Mouse (Mus musculus) hindbrain, embryonic 12.5 days (tissue): ENCODE measurements around the gene Rspo3. TPM values are rescaled to one million over a fixed set of nuclear protein-coding genes. Genes with fewer than 3 reads are reported as not detected.
A peak's percentile ranks its signal among the peaks of the same experiment; 100 is the strongest.

Experiments
- ATAC-seq: fragments of 200-750 bp; cut with Nextera tagmentation; 2 replicates; pipeline ENCODE4 v1.8.0; 2017; ENCODE audit warnings: moderate TSS enrichment; ENCODE audit not compliant: low FRiP score
- H3K27ac ChIP-seq: fragments of 300-500 bp; sonication (generic); 2 replicates; pipeline ENCODE4 v1.5.1; 2016; ENCODE audit warnings: mild to moderate bottlenecking
- H3K27me3 ChIP-seq: fragments of 300-500 bp; sonication (generic); 2 replicates; pipeline ENCODE4 v1.6.1; 2016; ENCODE audit warnings: mild to moderate bottlenecking
- H3K36me3 ChIP-seq: fragments of 300-500 bp; sonication (generic); 2 replicates; pipeline ENCODE4 v1.6.1; 2016; ENCODE audit warnings: mild to moderate bottlenecking
- H3K4me1 ChIP-seq: fragments of 300-500 bp; sonication (generic); 2 replicates; pipeline ENCODE4 v1.6.1; 2016
- H3K4me2 ChIP-seq: fragments of 300-500 bp; sonication (generic); replicated peaks from 2 replicates; pipeline ENCODE4 v1.6.1; 2016; ENCODE audit warnings: mild to moderate bottlenecking
- H3K4me3 ChIP-seq: fragments of 300-500 bp; sonication (generic); 2 replicates; pipeline ENCODE4 v1.5.1; 2016; ENCODE audit warnings: mild to moderate bottlenecking
- H3K9ac ChIP-seq: fragments of 300-500 bp; sonication (generic); 2 replicates; pipeline ENCODE4 v1.6.1; 2016; ENCODE audit warnings: mild to moderate bottlenecking, moderate library complexity
- H3K9me3 ChIP-seq: fragments of 300-500 bp; sonication (generic); replicated peaks from 2 replicates; pipeline ENCODE4 v1.6.1; 2016; ENCODE audit warnings: mild to moderate bottlenecking
- WGBS: fragments of 180-500 bp; shearing (Covaris S2); methylation state at CpG from one replicate; pipeline ENCODE4 v1.1.7; 2016; 5-methylcytosine and 5-hydroxymethylcytosine counted together
- polyA plus RNA-seq: library from polyadenylated mRNA; unstranded; fragments of >200 nt; fragmentation: Nextera tagmentation; extraction: Ambion mirVana; gene quantifications from 2 replicates; pipeline ENCODE4 v1.2.1, GENCODE M21; 2016

Rspo3 gene
- 7.1 and 8.6 TPM in 2 replicates for polyA plus RNA-seq

GRCm38 (mm10) chr10:29535546-29536260 lies at the start of gene Rspo3:
TSS of gene Rspo3 (minus strand) at chr10:29535867.
- 1% methylated on average over 43 of the region's 44 CpGs for WGBS
- peak; percentile 86 for ATAC-seq
- Histone ChIP-seq H3K4me1 (peaks cover 22% of the 10 kb centered on the region), H3K36me3 (no peaks in the 10 kb centered on the region), H3K4me2 (peak within 1 kb of the TSS; percentile 98), H3K9ac (peak within 1 kb of the TSS; percentile 67), H3K9me3 (no peaks in the 10 kb centered on the region), H3K27me3 (peaks cover 42% of the 10 kb centered on the region), H3K27ac (no peak within 1 kb of the TSS), H3K4me3 (peak within 1 kb of the TSS; percentile 63)

GRCm38 (mm10) chr10:29581940-29582339 lies 46.3 kb upstream of the Rspo3 start:
- Histone ChIP-seq H3K27me3 (no peaks in the 10 kb centered on the region), H3K4me3 (no peak overlapping the region), H3K9me3 (no peaks in the 10 kb centered on the region), H3K36me3 (no peaks in the 10 kb centered on the region), H3K9ac (no peak overlapping the region), H3K27ac (no peak overlapping the region), H3K4me2 (no peak overlapping the region), H3K4me1 (no peaks in the 10 kb centered on the region)
- ATAC-seq: no peak
- 73% methylated on average over 3 of the region's 3 CpGs for WGBS

- no peaks in the 10 kb centered on the region for H3K4me1 ChIP-seq
- no peak overlapping the region for H3K4me3 ChIP-seq
- no peaks in the 10 kb centered on the region for H3K27me3 ChIP-seq
- 90% methylated on average over 3 of the region's 3 CpGs for WGBS
- no peak for ATAC-seq
- no peak overlapping the region for H3K27ac ChIP-seq
- H3K9ac ChIP-seq: no peak overlapping the region
- H3K9me3 ChIP-seq: no peaks in the 10 kb centered on the region
- H3K4me2 ChIP-seq: no peak overlapping the region
- H3K36me3 ChIP-seq: no peaks in the 10 kb centered on the region
These were observed 45.8 kb upstream of the Rspo3 start for GRCm38 (mm10) chr10:29581476-29581875.

- WGBS: 82% methylated on average over 2 of the region's 2 CpGs
These were observed 20.3 kb upstream of the Rspo3 start for GRCm38 (mm10) chr10:29555983-29556382.

GRCm38 (mm10) chr10:29554365-29554764 lies 18.7 kb upstream of the Rspo3 start:
- Histone ChIP-seq H3K9me3 (no peaks in the 10 kb centered on the region), H3K4me2 (no peak overlapping the region), H3K36me3 (no peaks in the 10 kb centered on the region), H3K27ac (no peak overlapping the region), H3K4me3 (no peak overlapping the region), H3K9ac (no peak overlapping the region), H3K4me1 (no peaks in the 10 kb centered on the region), H3K27me3 (no peaks in the 10 kb centered on the region)
- WGBS: 65% methylated on average over 2 of the region's 2 CpGs
- ATAC-seq: no peak

More at GRCm38 (mm10) chr10:29555983-29556382, 20.3 kb upstream of the Rspo3 start:
- Histone ChIP-seq H3K36me3 (no peaks in the 10 kb centered on the region), H3K9ac (no peak overlapping the region), H3K27me3 (no peaks in the 10 kb centered on the region), H3K4me2 (no peak overlapping the region), H3K27ac (no peak overlapping the region), H3K4me1 (no peaks in the 10 kb centered on the region), H3K9me3 (no peaks in the 10 kb centered on the region), H3K4me3 (no peak overlapping the region)
- ATAC-seq: no peak

GRCm38 (mm10) chr10:29542982-29543381 lies 7.3 kb upstream of the Rspo3 start:
- no peak overlapping the region for H3K27ac ChIP-seq
- ATAC-seq: no peak
- no peaks in the 10 kb centered on the region for H3K9me3 ChIP-seq
- no peak overlapping the region for H3K9ac ChIP-seq
- H3K4me3 ChIP-seq: no peak overlapping the region
- H3K36me3 ChIP-seq: no peaks in the 10 kb centered on the region
- no peak overlapping the region for H3K4me2 ChIP-seq
- no peaks in the 10 kb centered on the region for H3K4me1 ChIP-seq
- 91% methylated on average over 3 of the region's 3 CpGs for WGBS
- no peaks in the 10 kb centered on the region for H3K27me3 ChIP-seq

- ATAC-seq: no peak
- 85% methylated on average over 2 of the region's 2 CpGs for WGBS
- no peak overlapping the region for H3K4me2 ChIP-seq
- H3K9ac ChIP-seq: no peak overlapping the region
- no peaks in the 10 kb centered on the region for H3K36me3 ChIP-seq
- peaks cover 6% of the 10 kb centered on the region for H3K4me1 ChIP-seq
- no peak overlapping the region for H3K27ac ChIP-seq
- peaks cover 26% of the 10 kb centered on the region for H3K27me3 ChIP-seq
- no peak overlapping the region for H3K4me3 ChIP-seq
- H3K9me3 ChIP-seq: no peaks in the 10 kb centered on the region
These were observed 3.8 kb upstream of the Rspo3 start for GRCm38 (mm10) chr10:29539516-29539915.

GRCm38 (mm10) chr10:29538791-29539190 lies 3.1 kb upstream of the Rspo3 start:
- no peak for ATAC-seq
- no peak overlapping the region for H3K27ac ChIP-seq

GRCm38 (mm10) chr10:29534830-29535227 lies 838 bp downstream of the Rspo3 start:
- no peak for ATAC-seq
- no peak overlapping the region for H3K27ac ChIP-seq
- H3K4me1 ChIP-seq: peaks cover 22% of the 10 kb centered on the region
- no peaks in the 10 kb centered on the region for H3K9me3 ChIP-seq
- H3K36me3 ChIP-seq: no peaks in the 10 kb centered on the region
- peak overlapping the region; percentile 63 for H3K4me3 ChIP-seq
- peak overlapping the region; percentile 29 for H3K9ac ChIP-seq
- WGBS: 0% methylated on average over 7 of the region's 7 CpGs
- H3K27me3 ChIP-seq: peaks cover 42% of the 10 kb centered on the region
- H3K4me2 ChIP-seq: peak overlapping the region; percentile 98

More at GRCm38 (mm10) chr10:29538791-29539190, 3.1 kb upstream of the Rspo3 start:
- Histone ChIP-seq H3K27me3 (peaks cover 33% of the 10 kb centered on the region), H3K4me2 (no peak overlapping the region), H3K4me1 (peaks cover 13% of the 10 kb centered on the region), H3K9ac (no peak overlapping the region), H3K36me3 (no peaks in the 10 kb centered on the region), H3K4me3 (no peak overlapping the region), H3K9me3 (no peaks in the 10 kb centered on the region)
- WGBS: 86% methylated on average over 2 of the region's 2 CpGs

GRCm38 (mm10) chr10:29533846-29534829 lies 1.5 kb downstream of the Rspo3 start:
- Histone ChIP-seq H3K27ac (no peak overlapping the region), H3K4me3 (peak overlapping the region; percentile 63), H3K9me3 (no peaks in the 10 kb centered on the region), H3K9ac (peak overlapping the region; percentile 29), H3K4me1 (peaks cover 22% of the 10 kb centered on the region), H3K27me3 (peaks cover 42% of the 10 kb centered on the region), H3K4me2 (peak overlapping the region; percentile 98), H3K36me3 (no peaks in the 10 kb centered on the region)
- ATAC-seq: peak; percentile 39; the same call in 1 of the 2 replicates
- WGBS: under 1% methylated on average over 24 of the region's 24 CpGs

GRCm38 (mm10) chr10:29532821-29533715 lies 2.6 kb downstream of the Rspo3 start:
- Histone ChIP-seq H3K36me3 (no peaks in the 10 kb centered on the region), H3K27me3 (peaks cover 42% of the 10 kb centered on the region), H3K4me2 (peak overlapping the region; percentile 98), H3K4me1 (peaks cover 22% of the 10 kb centered on the region), H3K4me3 (peak overlapping the region; percentile 63), H3K9ac (0 out of 2 replicates have a peak overlapping the region, but pooled peaks have one; percentile 18), H3K27ac (no peak overlapping the region), H3K9me3 (no peaks in the 10 kb centered on the region)
- WGBS: under 1% methylated on average over 30 of the region's 30 CpGs
- ATAC-seq: peak; percentile 67
